Comparison of ENCODE assay signal across 16 mouse cellular contexts in genomic region chr6:145767637-145768036, GRCm38 (mm10). TPM values are rescaled to one million over a fixed set of nuclear protein-coding genes. Genes with fewer than 3 reads are reported as not detected.
DNase-seq lines count a peak whose midpoint lies in the region; ATAC-seq and TF ChIP-seq lines count a peak whose summit lies in the region.
"Had no signal": no experiment of that assay in that cellular context is flagged by ENCODE, and none has a peak within 500 bp of the region (broad histone marks: within the 10 kb centered on the region; RNA-seq: fewer than 3 reads in every experiment).

No protein-coding gene starts in this region.

- no peak for ATAC-seq in heart, embryonic 11.5 days (replicated peaks; ENCODE audit: insufficient number of reproducible peaks, low FRiP score, low TSS enrichment)
- ATAC-seq in lung, embryonic 15.5 days (ENCODE audit: borderline replicate concordance, extremely low read depth, low FRiP score, low TSS enrichment), result no peak
- ATAC-seq in megakaryocyte, adult 5-6 weeks (ENCODE audit: poor library complexity, severe bottlenecking), result peak; percentile 18
- no peak for ATAC-seq in forebrain, postnatal 0 days
- ATAC-seq: intestine, embryonic 16.5 days had no signal

- no peaks in the 10 kb centered on the region for H3K36me3 ChIP-seq in heart, embryonic 11.5 days (ENCODE audit: control insufficient read depth, insufficient read depth, low read length)
- H3K36me3 ChIP-seq in lung, embryonic 15.5 days, result no peaks in the 10 kb centered on the region
- no peaks in the 10 kb centered on the region for H3K36me3 ChIP-seq in forebrain, postnatal 0 days (ENCODE audit: insufficient read depth)

- no peak overlapping the region for H3K4me3 ChIP-seq in heart, embryonic 11.5 days (ENCODE audit: low read depth, low read length)
- no peak overlapping the region for H3K4me3 ChIP-seq in lung, embryonic 15.5 days
- H3K4me3 ChIP-seq in forebrain, postnatal 0 days (ENCODE audit: low read depth, low read length), result no peak overlapping the region
- H3K4me3 ChIP-seq: megakaryocyte, embryonic 14.5 days had no signal

- intact Hi-C loops in heart, postnatal 14 days (cut with DNase I), result loop anchor here (2.0 kb wide), 2 partner anchors 15 to 21 kb away; partner anchors contain the start of gene Rassf8

- no peak overlapping the region for H3K9ac ChIP-seq in heart, embryonic 11.5 days (ENCODE audit: low read depth, low read length)
- no peak overlapping the region for H3K9ac ChIP-seq in lung, embryonic 15.5 days
- no peak overlapping the region for H3K9ac ChIP-seq in forebrain, postnatal 0 days
- H3K9ac ChIP-seq: hindbrain, embryonic 14.5 days had no signal

- H3K4me1 ChIP-seq in heart, embryonic 11.5 days (ENCODE audit: control insufficient read depth, insufficient read depth, low read length), result peaks cover 49% of the 10 kb centered on the region
- H3K4me1 ChIP-seq in lung, embryonic 15.5 days, result peaks cover 62% of the 10 kb centered on the region
- 0 out of 2 replicates have a peak, but pooled peaks cover 7% of the 10 kb centered on the region for H3K4me1 ChIP-seq in forebrain, postnatal 0 days (ENCODE audit: insufficient read depth)
- H3K4me1 ChIP-seq: megakaryocyte, embryonic 14.5 days had no signal

- no peak for TF ChIP-seq CTCF in forebrain, postnatal 0 days (IDR thresholded peaks at IDR 0.05; ENCODE audit: low read depth)

- H3K9me3 ChIP-seq in heart, embryonic 11.5 days (replicated peaks; ENCODE audit: control insufficient read depth, low read length), result no peaks in the 10 kb centered on the region
- H3K9me3 ChIP-seq in lung, embryonic 15.5 days, result no peaks in the 10 kb centered on the region
- H3K9me3 ChIP-seq in forebrain, postnatal 0 days (ENCODE audit: low read length), result no peaks in the 10 kb centered on the region
- H3K9me3 ChIP-seq: megakaryocyte, embryonic 14.5 days had no signal

- no peaks in the 10 kb centered on the region for H3K27me3 ChIP-seq in heart, embryonic 11.5 days (ENCODE audit: control insufficient read depth, insufficient read depth, low read length)
- no peaks in the 10 kb centered on the region for H3K27me3 ChIP-seq in lung, embryonic 15.5 days
- no peaks in the 10 kb centered on the region for H3K27me3 ChIP-seq in forebrain, postnatal 0 days (ENCODE audit: insufficient read depth, low read length)

- peak overlapping the region; percentile 90; the same call in 1 of the 2 replicates for H3K27ac ChIP-seq in heart, embryonic 11.5 days (ENCODE audit: low read depth, low read length)
- peak overlapping the region; percentile 88 for H3K27ac ChIP-seq in lung, embryonic 15.5 days
- no peak overlapping the region for H3K27ac ChIP-seq in forebrain, postnatal 0 days (ENCODE audit: low read depth, low read length)
- H3K27ac ChIP-seq: hindbrain, embryonic 14.5 days had no signal

- no peak for DNase-seq in heart, postnatal 14 days
- no peak for DNase-seq in lung, postnatal 14 days
- DNase-seq in adipocyte (ENCODE audit: low spot score), result peak; percentile 24
- DNase-seq in forebrain, postnatal 0 days, result no peak
- DNase-seq: adrenal gland, postnatal 10 days; cerebellum, postnatal 10 days; gastrocnemius, postnatal 25 days; layer of hippocampus, adult 9-11 months; liver; thymus, adult 18-20 months had no signal

- WGBS in heart, embryonic 11.5 days (ENCODE audit: insufficient replicate concordance), result 64% methylated on average over 5 of the region's 5 CpGs
- 44% methylated on average over 5 of the region's 5 CpGs for WGBS in lung, embryonic 15.5 days
- 79% methylated on average over 5 of the region's 5 CpGs for WGBS in forebrain, postnatal 0 days

- H3K4me2 ChIP-seq in heart, embryonic 11.5 days, result no peak overlapping the region
- no peak overlapping the region for H3K4me2 ChIP-seq in lung, embryonic 15.5 days
- no peak overlapping the region for H3K4me2 ChIP-seq in forebrain, postnatal 0 days (ENCODE audit: low read depth)
- H3K4me2 ChIP-seq: hindbrain, embryonic 14.5 days had no signal

RNA-seq across cellular contexts. Expression of gene Rassf8, which starts 21.1 kb away (rescaled TPM):
- polyA plus RNA-seq in heart, embryonic 11.5 days (2014; fragmentation: Nextera tagmentation; extraction: Ambion mirVana), result 10.0 and 12.5 TPM in 2 replicates
- total RNA-seq in heart, postnatal 14 days (2021), result 10 to 100 TPM; 58.2 to 58.4 TPM
- polyA plus RNA-seq in lung, embryonic 15.5 days (2015; fragmentation: Nextera tagmentation; extraction: Ambion mirVana), result 6.7 and 7.8 TPM in 2 replicates
- total RNA-seq in megakaryocyte, adult 5-6 weeks (2015), result 13.3 and 16.1 TPM in 2 replicates
- total RNA-seq in megakaryocyte, adult 5-6 weeks (2017), result 20.7 and 26.0 TPM in 2 replicates
- total RNA-seq in forebrain, postnatal 0 days (2014; rRNA removed), result 8.8 and 10.6 TPM in 2 replicates
- 2.4 and 2.8 TPM in 2 replicates for polyA plus RNA-seq in forebrain, postnatal 0 days (2015; fragmentation: Nextera tagmentation; extraction: Ambion mirVana)
